Mouse (Mus musculus) heart, postnatal 14 days (tissue): ENCODE results near the gene Ctdspl. TPM values are rescaled to one million over a fixed set of nuclear protein-coding genes. Genes with fewer than 3 reads are reported as not detected.

ENCODE experiments used
- DNase-seq, 2 experiments: peaks; one replicate each; pipeline ENCODE4 v3.0.0; 2021 to 2022
- intact Hi-C: fragments of 180-260 bp; cut with DNase I; formaldehyde crosslinking; loops from one replicate; pipeline ENCODE4 v1.15.1; 2025
- total RNA-seq, 2 experiments: library from RNA; stranded (reverse); gene quantifications; 2 replicates each; pipeline ENCODE4 v1.2.3; 2021

Ctdspl gene
- total RNA-seq, 2 experiments from 2014 or later = 12.3 to 13.7 TPM

DNA sequence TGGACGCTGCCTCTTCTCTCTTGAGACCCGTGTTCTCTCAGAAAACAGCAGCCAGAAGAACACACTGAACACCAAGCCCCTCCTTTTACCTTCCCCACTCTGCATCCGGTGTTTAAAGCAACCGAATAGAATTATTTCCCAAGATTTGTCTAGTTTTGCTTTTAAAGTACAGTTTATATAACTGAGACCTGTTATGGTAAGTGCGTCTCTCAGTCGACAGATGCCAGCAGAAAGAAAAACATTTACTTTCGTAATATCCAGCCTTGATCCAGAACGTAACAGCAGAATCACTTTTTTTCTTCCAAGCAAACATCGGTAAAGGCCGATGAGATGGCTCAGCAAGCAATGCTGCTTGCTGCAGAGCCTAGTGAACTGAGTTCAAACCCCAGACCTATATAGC, 81.0 kb downstream of the Ctdspl start:
- no peak for DNase-seq

GRCm38 (mm10) chr9:119008871-119009270, 82.6 kb downstream of the Ctdspl start:
- intact Hi-C loops = no loop called here
- DNase-seq = no peak

More for the DNA sequence above, 81.0 kb downstream of the Ctdspl start:
- intact Hi-C loops = no loop called here

DNA sequence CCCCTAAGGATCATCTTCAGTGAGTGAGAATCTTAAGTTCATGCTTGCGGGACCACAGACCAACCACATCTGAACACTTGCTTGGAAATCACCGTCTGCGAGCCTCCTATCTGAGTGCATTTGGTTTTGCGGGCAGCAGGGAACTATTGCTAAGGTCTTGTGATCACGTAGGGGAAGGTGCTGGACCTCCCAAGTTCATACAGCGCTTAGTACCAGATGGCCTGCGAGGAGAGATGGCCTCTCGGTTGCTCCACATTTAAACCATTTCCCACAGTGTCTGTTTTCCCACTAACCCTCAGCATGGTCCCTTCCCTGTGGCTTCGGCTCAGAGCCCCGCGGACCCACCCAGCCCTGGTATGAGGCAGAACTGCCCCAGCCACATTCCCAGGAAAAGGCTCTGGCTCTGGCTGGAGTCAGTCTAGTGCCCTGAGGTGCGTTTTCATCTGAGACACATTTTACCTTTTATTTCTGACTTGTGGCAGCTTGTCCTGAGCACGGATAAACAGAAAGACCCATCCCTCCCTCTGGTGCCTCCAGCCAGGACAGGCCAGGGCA, 84.0 kb downstream of the Ctdspl start:
- intact Hi-C loops = no loop called here

DNA sequence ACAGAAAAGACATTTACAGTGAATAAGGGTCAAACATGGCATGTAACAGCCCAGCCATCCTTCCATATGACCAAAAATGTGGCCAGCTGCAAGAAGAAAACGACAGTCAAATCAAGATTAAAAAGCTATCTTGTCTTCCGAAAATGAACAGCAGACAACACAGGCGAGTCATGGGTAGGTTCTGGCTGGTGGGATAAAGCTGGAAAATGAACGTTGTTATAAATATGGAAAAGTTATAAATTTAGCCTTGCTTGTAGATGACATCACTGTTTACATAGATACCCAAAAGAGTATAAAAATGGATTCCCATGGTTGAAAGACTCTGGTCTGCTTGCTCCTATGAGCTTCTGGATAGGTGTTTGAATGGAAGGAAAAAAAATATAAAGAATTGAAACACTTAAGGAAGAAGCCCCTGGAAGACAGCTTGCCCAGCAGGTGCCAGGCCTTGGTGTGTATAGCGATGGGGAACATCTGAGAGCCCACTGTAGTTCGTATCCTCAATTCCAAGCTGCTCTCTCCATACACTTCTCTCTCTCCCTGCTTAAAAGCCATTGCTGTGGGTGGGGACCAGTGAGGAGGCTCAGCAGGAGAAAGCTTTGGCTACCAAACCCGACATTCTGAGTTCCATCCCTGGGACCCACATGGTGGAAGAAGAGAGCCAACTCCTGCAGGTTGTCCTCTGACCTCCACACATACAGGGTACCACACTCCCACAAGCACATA, 90.7 kb downstream of the Ctdspl start:
- intact Hi-C loops = no loop called here
- DNase-seq = no peak

More for the DNA sequence above, 84.0 kb downstream of the Ctdspl start:
- DNase-seq = no peak

- intact Hi-C loops = no loop called here
- DNase-seq = no peak
Observed at GRCm38 (mm10) chr9:119021731-119022130, 95.5 kb downstream of the Ctdspl start.

- intact Hi-C loops = no loop called here
- DNase-seq = no peak
Observed at GRCm38 (mm10) chr9:119025263-119025662, 99.0 kb downstream of the Ctdspl start.

DNA sequence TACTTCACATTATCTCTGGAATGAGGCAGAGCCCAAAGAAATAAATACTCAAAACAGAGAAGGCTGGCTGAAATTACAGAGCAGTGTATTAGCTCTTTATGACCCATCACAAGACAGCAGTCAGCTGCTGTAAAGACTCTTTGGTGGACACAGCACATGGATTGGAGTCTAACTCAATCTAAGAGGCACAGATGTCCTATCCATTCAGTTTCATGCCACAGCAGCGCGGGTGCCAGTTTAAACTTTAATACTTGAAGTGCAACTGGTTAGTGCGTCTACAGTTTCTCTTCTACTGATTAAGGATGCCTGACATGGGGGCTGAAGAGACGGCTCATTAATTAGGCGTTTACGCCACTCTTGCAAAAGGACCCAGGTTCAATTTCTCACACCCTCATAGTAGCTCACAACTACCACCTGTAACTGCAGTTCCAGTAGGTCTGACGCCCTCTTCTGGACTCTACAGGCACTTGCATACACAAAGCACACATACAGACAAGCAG, 99.6 kb downstream of the Ctdspl start:
- DNase-seq = no peak
- intact Hi-C loops = no loop called here

DNA sequence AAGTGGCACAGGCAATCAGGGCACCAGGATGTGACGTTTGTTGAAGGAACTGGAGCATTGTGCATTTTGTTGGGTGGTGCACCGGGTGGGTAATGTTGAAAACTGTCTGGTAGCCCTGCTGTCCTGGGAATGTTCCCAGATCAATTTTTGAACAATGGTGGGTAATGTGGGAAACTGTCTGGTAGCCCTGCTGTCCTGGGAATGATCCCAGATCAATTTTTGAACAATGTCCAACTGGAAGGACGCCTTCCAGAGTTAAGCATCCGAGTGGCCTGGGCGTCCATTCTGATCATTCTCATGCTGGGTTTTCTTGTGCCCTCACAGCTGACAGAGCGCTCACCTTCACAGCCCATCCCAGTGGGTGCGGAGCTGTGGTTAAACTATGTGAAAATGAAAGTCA, 101.1 kb downstream of the Ctdspl start:
- intact Hi-C loops = no loop called here
- DNase-seq = no peak

GRCm38 (mm10) chr9:119028226-119029195, 102.3 kb downstream of the Ctdspl start:
- intact Hi-C loops = loop anchor here (1.0 kb wide), 1 partner anchor 107 kb away; no protein-coding TSS in a partner anchor
- DNase-seq = no peak

- DNase-seq = peak; percentile 73 to 81
- intact Hi-C loops = loop anchor here (1.0 kb wide), 1 partner anchor 108 kb away; no protein-coding TSS in a partner anchor
Observed at GRCm38 (mm10) chr9:119029568-119029967, 103.3 kb downstream of the Ctdspl start.

- intact Hi-C loops = loop anchor here (2.0 kb wide), 1 partner anchor 36 kb away; no protein-coding TSS in a partner anchor
- DNase-seq = no peak
Observed at GRCm38 (mm10) chr9:119031038-119031437, 104.8 kb downstream of the Ctdspl start.

DNA sequence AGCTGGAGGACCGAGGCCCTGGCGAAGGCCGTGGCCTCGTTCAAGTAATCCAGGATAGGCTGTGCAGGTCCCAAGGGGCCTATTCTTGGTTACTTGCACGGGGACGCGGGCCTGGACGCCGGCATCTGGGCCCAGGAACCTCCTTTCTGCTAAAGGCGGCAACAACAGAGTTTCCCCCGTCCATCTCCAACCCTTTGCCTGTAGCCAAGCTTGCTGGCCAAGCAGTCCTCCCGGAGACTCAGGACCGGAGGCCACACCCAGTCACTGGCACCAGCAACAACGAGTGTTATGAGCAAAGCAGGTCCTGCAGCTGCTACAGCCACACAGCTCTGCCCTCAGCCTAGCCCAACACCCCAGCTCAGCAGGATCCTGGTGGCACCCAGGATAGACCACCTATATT, 105.5 kb downstream of the Ctdspl start:
- intact Hi-C loops = loop anchor here (2.0 kb wide), 1 partner anchor 35 kb away; no protein-coding TSS in a partner anchor

DNA sequence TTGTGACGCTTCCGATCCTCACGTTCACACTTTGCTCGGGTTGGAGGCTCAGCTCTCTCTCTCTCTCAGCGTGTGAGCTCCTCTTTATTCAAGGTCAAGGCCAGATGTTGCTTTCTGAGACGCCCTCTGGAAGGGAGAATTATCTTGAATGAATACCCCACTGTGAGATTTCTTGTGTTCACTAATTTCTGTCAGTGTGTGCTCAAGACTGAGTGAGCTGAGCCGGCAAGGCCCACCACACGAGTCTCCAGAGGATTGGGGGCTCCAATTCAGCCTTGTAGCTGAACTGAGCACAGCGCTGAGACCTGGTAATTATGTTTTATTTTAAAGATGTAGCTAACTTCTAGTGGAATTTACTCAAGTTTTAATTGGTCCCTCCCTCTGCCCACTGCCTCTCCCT, 106.3 kb downstream of the Ctdspl start:
- DNase-seq = no peak
- intact Hi-C loops = no loop called here

More for the DNA sequence above, 105.5 kb downstream of the Ctdspl start:
- peak; percentile 70 to 75 for DNase-seq

DNA sequence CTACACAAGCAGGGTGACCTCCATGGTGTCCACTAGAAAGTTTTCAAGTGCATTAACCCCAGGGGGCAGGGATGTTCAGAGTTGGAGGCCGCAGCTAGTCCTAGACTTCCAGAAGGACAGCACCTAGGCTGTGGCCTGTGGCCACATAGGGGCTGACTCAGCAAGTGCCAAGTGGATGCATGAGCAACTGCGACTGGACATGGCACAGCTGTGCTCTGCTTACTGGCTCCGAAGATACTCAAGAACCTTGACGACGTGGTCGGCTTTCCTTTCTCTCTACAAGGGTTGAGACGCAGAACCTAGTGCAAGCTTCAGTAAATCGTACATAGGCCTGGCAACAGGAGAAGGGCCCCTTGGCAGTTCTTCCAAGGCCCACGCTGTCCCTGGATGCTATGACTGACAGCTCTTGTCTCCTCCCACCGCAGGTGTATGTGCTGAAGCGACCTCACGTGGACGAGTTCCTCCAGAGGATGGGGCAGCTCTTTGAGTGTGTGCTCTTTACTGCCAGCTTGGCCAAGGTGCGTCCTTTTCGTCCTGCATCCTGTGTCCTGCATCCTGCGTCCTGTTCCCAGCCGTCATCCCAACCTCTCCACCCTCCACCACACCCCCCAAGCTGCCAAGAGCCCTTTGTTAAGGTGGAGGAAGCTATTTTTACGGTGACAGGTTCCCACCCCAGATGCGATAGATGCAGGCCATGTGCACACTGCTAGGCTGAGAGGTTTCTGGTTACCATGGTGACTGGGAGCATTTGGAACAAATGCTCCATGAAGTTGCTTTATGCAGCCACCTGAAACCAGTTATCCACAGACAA, 107.1 kb downstream of the Ctdspl start:
- intact Hi-C loops = no loop called here
- DNase-seq = no peak

- DNase-seq = no peak
- intact Hi-C loops = no loop called here
Observed at GRCm38 (mm10) chr9:119034069-119034468, 107.8 kb downstream of the Ctdspl start.

GRCm38 (mm10) chr9:119034676-119035665, 108.7 kb downstream of the Ctdspl start:
- DNase-seq = no peak
- intact Hi-C loops = no loop called here

DNA sequence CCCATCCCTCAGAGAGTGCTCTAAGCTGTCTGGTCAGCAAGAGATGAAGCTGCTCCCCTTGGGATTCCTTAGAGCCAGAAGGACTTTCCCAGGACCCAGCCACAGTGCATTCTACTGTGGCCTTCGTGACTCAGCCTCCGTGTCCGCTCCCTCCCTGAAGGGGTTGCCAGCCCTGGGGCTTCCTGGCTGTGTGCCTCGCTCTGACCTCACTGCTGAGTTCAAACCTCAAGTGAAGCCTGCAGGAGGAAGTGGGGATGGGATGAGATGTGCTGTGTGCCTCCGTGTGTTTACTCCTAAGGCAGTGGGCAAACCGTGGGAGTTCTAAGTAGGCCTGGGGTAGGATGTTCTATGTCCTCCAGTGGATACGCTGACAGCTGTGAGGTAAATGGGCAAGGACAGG, 109.6 kb downstream of the Ctdspl start:
- peak; percentile 84 to 86 for DNase-seq
- intact Hi-C loops = no loop called here

DNA sequence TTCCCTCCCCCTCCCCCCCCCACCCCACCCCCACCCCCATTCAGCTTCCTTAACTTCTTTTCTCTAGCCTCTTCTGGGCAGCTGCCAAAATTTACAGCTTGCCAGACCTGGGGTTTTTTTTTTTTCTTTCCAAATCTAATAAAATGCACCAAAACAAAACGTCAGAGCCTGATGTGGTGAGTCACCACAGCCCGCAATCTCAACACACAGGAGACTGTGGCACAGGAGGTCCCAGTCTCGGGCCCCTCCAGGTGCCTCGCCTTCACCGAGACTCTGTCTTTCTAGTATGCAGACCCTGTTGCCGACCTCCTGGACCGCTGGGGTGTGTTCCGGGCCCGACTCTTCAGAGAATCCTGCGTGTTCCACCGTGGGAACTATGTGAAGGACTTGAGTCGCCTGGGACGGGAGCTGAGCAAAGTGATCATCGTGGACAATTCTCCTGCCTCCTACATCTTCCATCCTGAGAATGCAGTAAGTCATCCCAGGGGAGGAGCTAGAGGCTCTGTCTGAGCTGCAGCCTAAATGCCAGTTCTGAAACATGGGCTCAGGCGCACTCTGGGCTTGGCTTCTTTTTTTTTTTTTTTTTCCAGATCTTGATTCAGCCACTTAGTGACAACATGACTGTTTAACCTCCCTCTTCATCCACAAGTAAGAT, 111.0 kb downstream of the Ctdspl start:
- intact Hi-C loops = no loop called here
- DNase-seq = peak in 1 of 2 experiments; percentile 34
